Mouse (Mus musculus) lung, postnatal 0 days (tissue): ENCODE results near the gene Amn.

Experiments used
- CTCF ChIP-seq: IDR thresholded peaks from 2 replicates; pipeline ENCODE4 v1.5.1; 2016; ENCODE audit warnings: antibody characterized with exemption, mild to moderate bottlenecking
- EP300 ChIP-seq: IDR thresholded peaks from 2 replicates; pipeline ENCODE4 v1.6.1; 2016; ENCODE audit warnings: antibody characterized with exemption, mild to moderate bottlenecking, control low read depth

- TF ChIP-seq CTCF (no peak), EP300 (no peak)
These were observed 28.5 kb upstream of the Amn start for GRCm38 (mm10) chr12:111242346-111242745.
